Mouse (Mus musculus) limb, embryonic 14.5 days (tissue): ENCODE measurements around the gene Gm21750. TPM values are rescaled to one million over a fixed set of nuclear protein-coding genes. Genes with fewer than 3 reads are reported as not detected.

ENCODE experiments used
- ATAC-seq: fragments of 200-750 bp; cut with Nextera tagmentation; 2 replicates; pipeline ENCODE4 v1.8.0; 2017; ENCODE audit warnings: low read depth, moderate number of reproducible peaks, moderate TSS enrichment; ENCODE audit not compliant: low FRiP score
- DNase-seq: peaks from one replicate; pipeline ENCODE4 v3.0.0-alpha.2; 2015; ENCODE audit warnings: low spot score
- H3K27ac ChIP-seq: fragments of 300-500 bp; sonication (generic); replicated peaks from 2 replicates; pipeline ENCODE4 v1.5.1; 2014; ENCODE audit warnings: low read depth, mild to moderate bottlenecking, low read length, moderate library complexity, mixed read lengths
- H3K27me3 ChIP-seq: fragments of 300-500 bp; sonication (generic); 2 replicates; pipeline ENCODE4 v1.6.1; 2014; ENCODE audit warnings: low read length, mixed read lengths; ENCODE audit not compliant: control insufficient read depth, insufficient read depth
- H3K36me3 ChIP-seq: fragments of 300-500 bp; sonication (generic); 2 replicates; pipeline ENCODE4 v1.6.1; 2014; ENCODE audit warnings: mild to moderate bottlenecking, low read length, moderate library complexity, mixed read lengths; ENCODE audit not compliant: control insufficient read depth, insufficient read depth
- H3K4me1 ChIP-seq: fragments of 300-500 bp; sonication (generic); 2 replicates; pipeline ENCODE4 v1.6.1; 2014; ENCODE audit warnings: antibody characterized with exemption, low read length, mixed read lengths; ENCODE audit not compliant: control insufficient read depth, insufficient read depth
- H3K4me2 ChIP-seq: fragments of 300-500 bp; sonication (generic); replicated peaks from 2 replicates; pipeline ENCODE4 v1.6.1; 2014; ENCODE audit warnings: low read depth, mild to moderate bottlenecking, low read length, moderate library complexity; ENCODE audit not compliant: severe bottlenecking
- H3K4me3 ChIP-seq: fragments of 300-500 bp; sonication (generic); replicated peaks from 2 replicates; pipeline ENCODE4 v1.5.1; 2014; ENCODE audit warnings: low read length
- H3K9ac ChIP-seq: fragments of 300-500 bp; sonication (generic); 2 replicates; pipeline ENCODE4 v1.6.1; 2014; ENCODE audit warnings: mild to moderate bottlenecking, low read depth, low read length, moderate library complexity; ENCODE audit not compliant: severe bottlenecking
- H3K9me3 ChIP-seq: fragments of 300-500 bp; sonication (generic); 2 replicates; pipeline ENCODE4 v1.6.1; 2016; ENCODE audit warnings: low read length; ENCODE audit not compliant: control insufficient read depth
- POLR2A ChIP-seq: fragments of 200-500 bp; IDR thresholded peaks from 2 replicates; pipeline ENCODE4 v1.8.0; 2012; ENCODE audit warnings: inconsistent platforms, mild to moderate bottlenecking, moderate library complexity, borderline replicate concordance; ENCODE audit not compliant: insufficient read depth, insufficient read length; ENCODE audit errors: extremely low read depth
- WGBS: fragments of 180-500 bp; shearing (Covaris S2); extraction: QIAGEN DNeasy Blood & Tissue Kit; methylation state at CpG from one replicate; pipeline ENCODE4 v1.1.7; 2014; 5-methylcytosine and 5-hydroxymethylcytosine counted together
- polyA plus RNA-seq, 2 experiments: library from polyadenylated mRNA; depleted of rRNA in 1 of 2; stranded (reverse) in 1 of 2; unstranded in 1 of 2; fragments of >200 nt; fragmentation: Nextera tagmentation in 1 of 2; extraction: Ambion mirVana in 1 of 2; gene quantifications; 2 replicates each; pipeline versions ENCODE4 v1.2.1 to v1.2.3; 2012 to 2014

Gene Gm21750
- polyA plus RNA-seq, 2 experiments = not detected

DNA sequence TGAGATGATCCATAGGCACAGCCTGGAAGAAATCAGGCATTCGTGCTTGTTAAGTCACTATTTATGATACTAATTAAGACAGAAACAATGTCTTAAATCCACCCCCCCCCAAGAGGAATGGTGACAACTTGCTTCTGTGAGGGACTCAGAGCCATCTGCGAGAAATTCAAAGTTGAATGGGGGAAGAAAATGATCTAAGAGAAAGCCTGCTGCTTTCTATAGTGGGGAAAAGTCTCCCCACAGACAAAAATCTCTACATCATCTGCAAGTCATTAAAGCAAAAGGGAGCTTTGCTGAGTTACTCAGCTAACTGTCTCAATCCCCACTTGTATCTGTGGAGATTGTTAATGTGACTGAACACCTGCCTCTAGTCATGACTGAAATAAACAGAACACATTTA lies 27.4 kb downstream of the Gm21750 start:
- Histone ChIP-seq H3K36me3 (no peaks in the 10 kb centered on the region), H3K4me3 (no peak overlapping the region), H3K9me3 (peaks cover 5% of the 10 kb centered on the region; the same call in 1 of the 2 replicates), H3K9ac (no peak overlapping the region), H3K27me3 (no peaks in the 10 kb centered on the region), H3K4me2 (no peak overlapping the region), H3K4me1 (no peaks in the 10 kb centered on the region), H3K27ac (no peak overlapping the region)
- DNase-seq (no peak), ATAC-seq (no peak)
- TF ChIP-seq POLR2A = no peak
- WGBS = 45% methylated on average over 2 of the region's 2 CpGs

- Histone ChIP-seq H3K9me3 (no peaks in the 10 kb centered on the region), H3K36me3 (no peaks in the 10 kb centered on the region), H3K4me3 (no peak overlapping the region), H3K27me3 (no peaks in the 10 kb centered on the region), H3K27ac (no peak overlapping the region), H3K4me2 (no peak overlapping the region), H3K4me1 (no peaks in the 10 kb centered on the region), H3K9ac (no peak overlapping the region)
- no peak for ATAC-seq
- TF ChIP-seq POLR2A = no peak
- DNase-seq = peak; percentile 30
- WGBS = 55% methylated on average over 1 of the region's 1 CpGs
Measured at GRCm38 (mm10) chr14:73700256-73700655, 39.2 kb downstream of the Gm21750 start.

- Histone ChIP-seq H3K27me3 (no peaks in the 10 kb centered on the region), H3K9ac (no peak overlapping the region), H3K9me3 (peaks cover 4% of the 10 kb centered on the region; the same call in 1 of the 2 replicates), H3K27ac (no peak overlapping the region), H3K4me1 (no peaks in the 10 kb centered on the region), H3K36me3 (no peaks in the 10 kb centered on the region), H3K4me2 (no peak overlapping the region), H3K4me3 (no peak overlapping the region)
- no peak for DNase-seq
- ATAC-seq = no peak
- WGBS = 88% methylated on average over 9 of the region's 9 CpGs
- TF ChIP-seq POLR2A = no peak
Measured at GRCm38 (mm10) chr14:73709412-73710110, 48.5 kb downstream of the Gm21750 start.

Other genes with a start within 250 kb of the Gm21750 start
- 41.1 and 59.0 TPM in 2 replicates for gene Med4, start 151.2 kb upstream of the Gm21750 start, polyA plus RNA-seq (2012; rRNA removed)
- 78.8 and 83.4 TPM in 2 replicates for gene Med4, start 151.2 kb upstream of the Gm21750 start, polyA plus RNA-seq (2014; fragmentation: Nextera tagmentation; extraction: Ambion mirVana)
- 33.2 and 55.6 TPM in 2 replicates for gene Sucla2, start 135.9 kb upstream of the Gm21750 start, polyA plus RNA-seq (2012; rRNA removed)
- 94.4 and 97.7 TPM in 2 replicates for gene Sucla2, start 135.9 kb upstream of the Gm21750 start, polyA plus RNA-seq (2014; fragmentation: Nextera tagmentation; extraction: Ambion mirVana)
- 2.1 and 2.2 TPM in 2 replicates for gene Nudt15, start 113.0 kb upstream of the Gm21750 start, polyA plus RNA-seq (2012; rRNA removed)
- 4.9 and 5.8 TPM in 2 replicates for gene Nudt15, start 113.0 kb upstream of the Gm21750 start, polyA plus RNA-seq (2014; fragmentation: Nextera tagmentation; extraction: Ambion mirVana)